Mouse (Mus musculus) adrenal gland, adult 8-10 months (tissue): ENCODE measurements around the gene Mrpl21. TPM values are rescaled to one million over a fixed set of nuclear protein-coding genes. Genes with fewer than 3 reads are reported as not detected.

Experiments
- DNase-seq: peaks from one replicate; pipeline ENCODE4 v3.0.0; 2022
- total RNA-seq, 4 experiments: library from RNA; stranded (reverse); gene quantifications; 2 replicates each; pipeline ENCODE4 v1.2.4; 2022

Mrpl21 gene
- total RNA-seq, result 10 to 100 TPM; 57.7 to 66.9 (median 65.7) TPM

GRCm38 (mm10) chr19:3282572-3283467 is at the start of gene Mrpl21, which contains the start of gene Ighmbp2:
Gene Mrpl21 (plus strand): TSS chr19:3282901.
Gene Ighmbp2 (minus strand): TSS chr19:3283017.
- DNase-seq, result peak; percentile 86

- DNase-seq, result no peak
Observed at GRCm38 (mm10) chr19:3260016-3260415, 22.7 kb upstream of the Mrpl21 start.

GRCm38 (mm10) chr19:3260591-3260990 is 22.1 kb upstream of the Mrpl21 start:
- DNase-seq, result no peak

GRCm38 (mm10) chr19:3261336-3261735 is 21.4 kb upstream of the Mrpl21 start:
- no peak for DNase-seq

GRCm38 (mm10) chr19:3261764-3262525 is 20.8 kb upstream of the Mrpl21 start:
- no peak for DNase-seq

GRCm38 (mm10) chr19:3264348-3264747 is 18.4 kb upstream of the Mrpl21 start:
- DNase-seq, result no peak

- DNase-seq, result no peak
Observed at GRCm38 (mm10) chr19:3265180-3265579, 17.5 kb upstream of the Mrpl21 start.

GRCm38 (mm10) chr19:3266136-3266535 is 16.6 kb upstream of the Mrpl21 start:
- DNase-seq, result no peak

GRCm38 (mm10) chr19:3266676-3267075 is 16.0 kb upstream of the Mrpl21 start:
- DNase-seq, result no peak

GRCm38 (mm10) chr19:3267340-3267739 is 15.4 kb upstream of the Mrpl21 start:
- no peak for DNase-seq

- no peak for DNase-seq
Observed at GRCm38 (mm10) chr19:3268218-3268980, 14.3 kb upstream of the Mrpl21 start.

- DNase-seq, result no peak
Observed at GRCm38 (mm10) chr19:3269279-3269678, 13.4 kb upstream of the Mrpl21 start.

GRCm38 (mm10) chr19:3269803-3270202 is 12.9 kb upstream of the Mrpl21 start:
- DNase-seq, result no peak

GRCm38 (mm10) chr19:3271366-3271765 is 11.3 kb upstream of the Mrpl21 start:
- no peak for DNase-seq

- DNase-seq, result no peak
Observed at GRCm38 (mm10) chr19:3273331-3273730, 9.4 kb upstream of the Mrpl21 start.

GRCm38 (mm10) chr19:3275744-3276365 is 6.8 kb upstream of the Mrpl21 start:
- no peak for DNase-seq

- DNase-seq, result no peak
Observed at GRCm38 (mm10) chr19:3281886-3282285, 815 bp upstream of the Mrpl21 start.

- no peak for DNase-seq
Observed at GRCm38 (mm10) chr19:3289006-3289405, 6.3 kb downstream of the Mrpl21 start.

GRCm38 (mm10) chr19:3292028-3292427 is 9.3 kb downstream of the Mrpl21 start:
- DNase-seq, result peak; percentile 23

- DNase-seq, result no peak
Observed at GRCm38 (mm10) chr19:3292993-3293392, 10.3 kb downstream of the Mrpl21 start.

- no peak for DNase-seq
Observed at GRCm38 (mm10) chr19:3295245-3295644, 12.5 kb downstream of the Mrpl21 start.

GRCm38 (mm10) chr19:3297034-3297433 is 14.3 kb downstream of the Mrpl21 start:
- DNase-seq, result no peak
